Mouse (Mus musculus): ENCODE results near the gene Rspo4.

Rspo4 gene

DNA sequence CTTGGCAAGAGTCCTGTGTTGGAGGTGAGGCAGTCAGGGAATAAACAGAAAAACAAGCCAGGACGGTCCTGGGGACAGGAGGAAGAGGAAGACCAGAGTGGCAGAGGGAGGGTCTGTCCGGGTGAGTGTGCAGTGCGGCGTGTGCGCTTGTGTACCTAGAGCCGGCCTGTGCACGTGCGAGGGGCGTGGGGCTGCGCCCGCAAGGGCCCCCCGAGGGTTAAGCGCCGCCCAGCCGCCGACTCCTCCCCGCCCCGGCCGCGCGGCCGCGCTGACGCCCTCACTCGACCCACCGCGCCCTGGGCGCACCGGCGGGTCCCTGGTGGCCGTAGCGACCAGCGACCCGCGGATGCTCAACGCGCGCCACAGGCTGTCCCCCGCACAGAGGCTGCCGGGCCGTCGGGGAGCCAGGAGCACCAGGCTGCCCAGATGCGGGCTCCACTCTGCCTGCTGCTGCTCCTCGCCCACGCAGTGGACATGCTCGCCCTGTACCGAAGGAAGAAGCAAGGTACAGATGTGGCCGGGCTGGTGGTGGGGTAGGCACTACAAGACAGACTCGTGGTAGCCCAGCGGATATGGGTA lies at the start of gene Rspo4:
Gene Rspo4, plus strand, starts transcription at position 280 of the 579 bp plus-strand sequence.
- peak; percentile 11 for DNase-seq (ENCODE audit: low read depth, low spot score)

DNA sequence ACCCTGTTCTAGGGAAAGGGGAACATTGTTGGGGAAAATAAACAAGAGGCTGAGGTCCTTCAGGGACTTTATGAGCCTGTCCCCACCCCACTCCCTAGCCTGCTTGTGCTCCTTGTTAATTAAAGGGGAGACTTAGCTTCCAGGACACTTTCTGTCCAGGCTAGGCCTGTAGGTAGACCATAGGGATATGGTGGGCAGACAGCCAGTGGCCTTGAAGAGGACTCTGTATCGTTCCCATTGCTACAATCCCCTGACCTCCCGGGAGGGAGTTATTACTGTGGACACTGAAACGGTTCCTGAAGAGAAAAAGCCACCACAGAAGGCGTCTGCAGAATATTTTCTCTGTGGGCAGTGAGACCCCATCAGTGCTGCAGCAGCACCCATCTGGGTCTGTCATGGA lies 27.1 kb upstream of the Rspo4 start:
- no peak for DNase-seq (ENCODE audit: low read depth, low spot score)

DNA sequence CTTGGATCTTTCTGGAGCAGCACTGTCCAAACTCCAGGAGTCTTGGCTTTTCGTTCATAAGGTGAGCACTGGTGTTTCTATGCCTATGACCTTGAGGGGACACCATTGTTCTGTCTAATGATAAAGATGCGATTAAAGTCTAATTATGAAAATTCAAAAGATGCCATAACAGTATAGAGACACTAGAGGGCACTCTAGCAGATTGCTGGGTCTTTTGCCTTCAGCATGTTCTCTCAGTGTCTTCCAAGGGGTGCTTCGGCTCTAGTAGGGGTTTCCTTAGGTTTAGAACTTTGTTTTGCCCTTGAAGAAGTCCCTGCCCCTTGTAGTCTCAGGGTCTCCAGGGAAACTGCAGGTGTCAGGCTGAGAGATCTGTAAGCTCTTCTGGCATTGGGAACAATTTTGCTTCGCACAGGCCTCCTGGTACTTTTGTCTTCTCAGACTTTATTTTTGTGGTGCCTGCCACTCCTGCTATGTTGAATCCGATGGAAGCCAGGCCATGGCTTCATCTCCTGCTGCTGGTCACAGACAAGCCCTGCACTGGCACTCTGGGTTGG lies 19.6 kb downstream of the Rspo4 start:
- DNase-seq (ENCODE audit: low read depth, low spot score): no peak

DNA sequence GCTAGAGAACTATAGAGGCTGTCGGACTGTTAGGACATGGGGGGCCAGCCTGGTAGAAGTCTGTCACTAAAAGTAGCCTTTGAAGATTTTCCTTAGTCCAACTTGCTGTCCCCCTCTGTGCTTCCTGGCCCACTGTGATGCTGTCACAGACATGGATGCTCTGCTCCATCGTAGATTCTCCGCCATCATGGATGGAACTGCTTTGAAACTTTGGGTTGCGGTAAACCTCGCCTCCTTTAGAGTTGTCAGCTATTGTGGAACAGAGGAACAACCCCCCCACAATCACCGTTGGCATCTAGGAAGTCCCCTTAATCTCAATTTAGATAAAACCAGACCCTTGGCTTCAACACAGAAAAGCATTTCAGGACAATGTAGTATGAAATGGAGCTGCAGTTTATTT lies 22.2 kb downstream of the Rspo4 start:
- DNase-seq (ENCODE audit: low read depth, low spot score): no peak

DNA sequence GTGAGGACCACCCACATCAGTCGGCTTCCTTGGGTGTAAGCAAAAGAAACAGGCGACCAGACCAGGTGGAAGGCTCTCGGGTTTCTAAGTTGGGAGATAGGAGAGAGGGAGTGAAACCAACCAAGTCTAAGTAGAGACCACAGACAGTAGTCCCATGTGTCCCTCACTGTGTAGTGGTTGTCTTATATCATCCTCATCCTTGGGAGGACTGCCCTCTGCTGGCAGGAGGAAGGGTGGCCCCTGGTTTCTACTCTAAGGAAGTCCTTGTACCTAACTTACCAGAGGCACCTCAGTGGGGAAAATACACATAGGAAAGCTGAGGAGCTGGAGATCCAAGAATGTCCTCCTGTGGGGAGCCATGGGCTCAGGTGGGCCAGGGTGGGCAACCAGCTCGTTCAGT lies 23.8 kb downstream of the Rspo4 start:
- no peak for DNase-seq (ENCODE audit: low read depth, low spot score)

DNA sequence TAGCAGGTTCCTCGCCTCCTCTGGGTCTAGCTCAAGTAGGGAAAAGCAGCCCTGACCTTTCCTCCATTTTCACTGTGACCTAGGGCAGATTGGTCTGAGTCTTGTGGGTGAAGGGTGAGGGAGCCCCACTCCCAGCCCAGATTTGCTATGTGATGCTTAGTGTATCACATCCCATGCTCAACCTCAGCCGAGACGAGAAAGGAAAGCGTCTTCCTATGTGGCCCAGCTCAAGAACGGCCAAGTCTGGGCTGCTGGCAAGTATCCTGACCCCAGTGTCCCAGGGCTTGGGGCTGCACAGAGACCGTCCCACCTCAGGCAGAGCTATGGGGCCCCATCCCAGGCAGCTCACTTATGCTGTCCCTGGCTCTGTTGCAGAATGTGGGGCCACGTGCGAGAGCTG lies 25.5 kb downstream of the Rspo4 start:
- no peak for DNase-seq (ENCODE audit: low read depth, low spot score)

DNA sequence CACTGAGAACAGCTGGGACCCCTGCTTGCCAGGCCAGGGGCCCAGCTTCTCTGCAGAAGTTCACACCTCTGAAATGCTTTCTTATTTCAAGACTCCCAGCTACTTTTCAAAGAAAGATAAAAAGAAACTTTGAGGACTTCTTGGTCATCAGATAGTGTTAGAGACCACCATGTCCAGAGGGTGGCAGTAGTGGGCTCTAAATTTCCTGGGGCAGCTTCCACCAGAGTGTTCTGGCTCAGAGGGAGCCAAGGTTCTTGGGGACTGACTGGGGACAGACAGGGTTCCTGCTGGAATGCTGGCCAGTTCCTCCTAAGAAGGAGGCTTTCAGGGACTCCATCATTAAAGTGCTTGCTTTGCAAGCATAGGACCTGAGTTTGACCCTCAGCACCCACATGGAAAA lies 31.8 kb downstream of the Rspo4 start:
- no peak for DNase-seq (ENCODE audit: low read depth, low spot score)

DNA sequence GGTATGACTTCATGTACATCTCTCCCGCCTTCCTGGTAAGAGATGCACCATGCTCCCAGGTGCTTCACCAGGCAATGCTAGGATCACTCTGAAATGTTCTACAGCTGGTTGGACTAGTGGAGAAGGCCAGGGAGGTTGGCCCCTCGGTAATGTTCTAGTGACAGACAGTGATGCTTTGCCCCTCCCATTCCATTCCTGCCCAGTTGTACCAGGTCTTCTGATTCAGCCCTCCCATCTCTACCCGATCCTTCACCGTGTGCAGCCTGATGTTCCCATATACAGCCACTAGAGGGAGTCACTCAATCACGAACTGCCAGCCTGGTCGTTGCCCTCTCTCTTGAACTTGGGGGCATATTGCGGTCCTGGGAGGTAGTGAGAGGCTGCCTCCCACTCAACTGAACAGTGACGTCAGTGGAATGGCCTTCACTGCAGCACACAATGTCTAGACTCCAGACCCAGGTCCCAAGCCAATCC lies 33.3 kb downstream of the Rspo4 start:
- DNase-seq (ENCODE audit: low read depth, low spot score): peak; percentile 42

DNA sequence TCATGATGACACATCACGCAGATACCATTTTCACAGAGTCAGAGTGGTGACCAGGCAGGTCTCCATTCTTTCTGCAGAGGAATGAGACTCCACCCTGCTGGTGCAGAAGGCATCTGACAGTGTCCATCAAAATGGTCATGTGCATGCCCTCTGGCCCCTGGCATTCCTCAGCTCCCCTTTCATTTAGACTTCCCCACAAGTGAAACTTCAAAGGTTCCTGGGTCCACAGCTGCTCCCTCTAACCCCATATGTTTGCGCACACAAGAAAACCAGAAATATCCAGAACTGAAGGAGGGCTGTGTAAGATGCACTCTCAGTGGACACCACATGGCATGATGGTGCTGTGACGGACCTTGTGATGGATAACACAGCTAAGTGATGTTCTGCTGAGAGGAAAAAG lies 35.9 kb downstream of the Rspo4 start:
- DNase-seq (ENCODE audit: low read depth, low spot score): no peak

DNA sequence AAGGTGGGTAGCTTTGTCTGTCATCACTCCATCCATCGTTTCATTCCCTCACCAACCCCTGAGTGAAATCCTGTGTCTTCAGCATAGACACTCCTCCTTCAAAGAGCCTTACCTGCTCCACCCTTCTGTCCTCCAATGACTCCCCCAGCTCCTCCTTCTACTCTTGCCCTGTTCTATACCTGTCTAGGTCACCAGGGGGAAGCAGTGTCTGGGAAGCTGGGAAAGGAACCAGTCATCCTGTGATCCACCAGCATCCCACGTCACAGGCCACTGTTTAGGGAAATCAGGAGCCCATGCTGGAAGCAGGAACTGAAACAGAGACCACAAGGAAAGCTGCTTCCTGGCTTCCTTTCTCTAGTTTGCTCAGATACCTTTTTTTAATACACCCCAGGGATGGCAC lies 37.0 kb downstream of the Rspo4 start:
- DNase-seq (ENCODE audit: low read depth, low spot score): peak; percentile 39

DNA sequence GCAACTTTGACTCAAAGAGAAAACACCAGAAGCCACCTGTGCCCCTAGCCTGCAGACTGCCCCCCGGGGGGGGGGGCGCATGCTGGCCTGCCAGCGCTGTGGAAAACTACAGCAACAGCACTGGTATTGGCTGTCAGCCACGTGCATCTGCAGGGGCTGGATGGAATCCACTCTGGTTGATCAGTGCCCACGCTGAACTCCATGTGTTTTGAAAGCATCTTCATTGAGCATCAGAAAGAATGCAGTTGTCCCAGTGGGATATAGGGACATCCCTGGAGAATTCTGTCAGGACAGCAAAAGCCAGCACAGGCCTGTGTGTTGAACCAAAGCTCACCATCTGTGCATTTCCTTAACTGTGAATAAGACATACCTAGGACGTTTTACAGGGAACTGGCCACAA lies 48.3 kb downstream of the Rspo4 start:
- DNase-seq (ENCODE audit: low read depth, low spot score): no peak

DNA sequence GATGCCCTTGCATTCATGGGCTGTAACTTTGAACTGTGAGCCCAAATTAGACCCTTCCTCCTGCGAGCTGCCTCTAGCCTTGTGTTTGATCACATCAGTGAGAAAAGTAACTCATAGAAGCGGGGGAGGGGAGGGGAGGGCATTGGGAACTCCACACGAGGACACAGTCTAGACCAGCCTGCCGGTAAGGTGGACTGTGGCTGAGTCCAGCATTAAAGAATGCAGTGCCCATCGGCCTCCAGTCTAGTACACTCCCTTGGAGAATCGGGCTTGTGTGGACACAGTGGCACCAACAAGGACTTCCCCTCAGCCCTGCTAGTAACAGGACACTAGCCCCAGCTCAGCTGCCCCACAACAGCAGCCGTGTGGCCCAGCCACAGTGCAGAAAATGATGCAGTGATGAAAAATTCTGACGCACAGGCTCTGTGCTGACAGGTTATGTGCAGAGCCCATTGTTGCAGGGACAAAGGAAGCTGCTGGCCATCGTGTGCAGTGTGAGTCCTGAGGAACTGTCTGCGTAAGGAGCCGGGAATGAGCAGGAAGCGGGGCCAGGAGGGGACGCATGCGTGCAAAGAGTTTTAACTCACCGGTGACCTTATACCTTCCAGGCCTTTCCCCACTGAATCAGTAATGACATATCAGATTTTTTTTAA lies 50.5 kb downstream of the Rspo4 start:
- no peak for DNase-seq (ENCODE audit: low read depth, low spot score)

DNA sequence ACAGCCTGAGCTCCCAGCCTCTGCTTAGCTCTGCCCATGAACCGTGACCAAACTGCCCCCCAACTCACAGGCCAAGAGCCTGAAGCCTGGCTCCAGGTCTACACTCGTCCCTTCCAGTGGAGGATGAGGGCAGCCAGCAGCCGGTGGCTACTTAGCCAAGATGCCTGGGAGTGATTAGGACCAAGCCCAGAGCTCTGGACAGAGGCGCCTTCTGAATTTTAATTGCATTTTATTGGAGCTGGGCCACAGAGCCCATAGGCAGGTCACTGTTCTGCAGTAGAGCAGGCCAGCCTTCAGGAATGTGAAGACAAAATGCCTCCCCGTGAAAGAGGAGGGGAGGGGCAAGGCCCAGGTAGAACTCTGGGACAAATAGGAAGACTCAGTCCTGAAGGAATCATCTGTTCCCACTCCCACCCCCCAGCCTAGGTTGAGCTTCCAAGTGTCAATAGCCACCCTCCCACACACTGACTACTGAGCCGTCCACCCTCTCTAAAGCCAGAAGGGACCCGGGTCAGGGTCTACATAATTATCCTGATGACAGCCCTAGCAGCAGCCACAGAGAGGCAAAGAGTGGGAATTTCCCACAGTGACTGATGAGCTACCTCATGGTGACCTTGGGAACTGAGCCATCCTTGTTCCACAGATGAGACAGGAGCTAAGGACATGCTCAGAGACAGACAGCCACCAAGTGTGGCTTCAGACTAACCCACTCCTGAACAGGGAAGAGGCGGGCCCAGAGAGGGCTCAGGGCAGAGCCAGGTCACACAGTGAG lies 51.7 kb downstream of the Rspo4 start:
- no peak for DNase-seq (ENCODE audit: low read depth, low spot score)

DNA sequence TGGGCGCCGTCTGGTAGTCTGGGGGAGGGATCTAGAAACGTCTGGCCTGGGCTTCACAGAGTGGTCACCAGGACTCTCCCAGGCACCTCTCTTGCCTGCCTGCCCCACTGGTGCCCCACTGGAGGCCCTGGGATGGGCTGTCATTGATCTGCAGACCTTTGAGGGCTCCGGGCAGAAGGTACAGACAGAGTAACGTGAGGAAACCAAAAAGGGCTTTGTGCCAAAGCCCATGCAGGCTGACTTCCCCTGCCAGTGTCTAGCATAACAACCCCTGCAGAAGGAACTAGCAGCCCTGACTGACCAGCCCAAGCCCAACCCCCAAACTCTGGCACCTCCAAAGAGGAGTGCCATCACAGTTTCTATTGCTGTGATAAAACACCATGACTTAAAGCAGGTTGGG lies 53.2 kb downstream of the Rspo4 start:
- DNase-seq (ENCODE audit: low read depth, low spot score): no peak

DNA sequence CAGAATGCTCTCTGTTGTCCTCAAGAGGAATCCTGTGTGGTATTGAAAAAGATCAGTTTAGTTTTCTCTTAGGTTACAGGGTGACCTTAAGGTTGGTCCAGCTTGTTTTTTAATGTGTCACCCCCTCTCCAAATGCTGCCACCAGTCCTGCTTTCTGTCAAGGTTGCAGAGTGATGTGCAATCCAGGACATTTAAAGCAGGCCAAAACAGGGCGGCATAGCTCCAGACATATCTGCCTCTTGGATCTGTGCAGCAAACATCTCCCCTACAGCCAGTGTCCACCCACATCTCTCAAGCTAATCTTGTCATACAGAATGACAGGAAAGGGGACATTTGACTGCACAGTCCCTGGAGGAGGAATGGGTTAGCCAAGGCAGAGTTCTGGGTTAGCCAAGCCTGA lies 55.4 kb downstream of the Rspo4 start:
- no peak for DNase-seq (ENCODE audit: low read depth, low spot score)

DNA sequence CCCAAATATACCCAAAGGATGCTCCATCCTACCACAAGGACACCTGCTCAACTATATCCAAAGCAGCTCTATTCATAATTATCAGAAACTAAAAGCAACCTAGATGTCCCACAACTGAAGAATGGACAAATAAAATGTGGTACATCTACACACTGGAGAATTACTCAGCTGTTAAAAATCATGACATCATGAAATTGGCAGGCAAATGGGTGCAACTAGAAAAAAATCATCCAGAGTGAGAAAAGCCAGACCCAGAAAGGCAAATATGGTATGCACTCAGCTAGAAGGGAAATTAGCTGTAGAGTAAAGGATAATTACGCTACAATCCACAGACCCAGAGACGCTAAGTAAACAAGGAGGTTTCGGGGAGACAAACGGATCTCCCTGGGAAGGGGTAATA lies 58.1 kb downstream of the Rspo4 start:
- DNase-seq (ENCODE audit: low read depth, low spot score): no peak

DNA sequence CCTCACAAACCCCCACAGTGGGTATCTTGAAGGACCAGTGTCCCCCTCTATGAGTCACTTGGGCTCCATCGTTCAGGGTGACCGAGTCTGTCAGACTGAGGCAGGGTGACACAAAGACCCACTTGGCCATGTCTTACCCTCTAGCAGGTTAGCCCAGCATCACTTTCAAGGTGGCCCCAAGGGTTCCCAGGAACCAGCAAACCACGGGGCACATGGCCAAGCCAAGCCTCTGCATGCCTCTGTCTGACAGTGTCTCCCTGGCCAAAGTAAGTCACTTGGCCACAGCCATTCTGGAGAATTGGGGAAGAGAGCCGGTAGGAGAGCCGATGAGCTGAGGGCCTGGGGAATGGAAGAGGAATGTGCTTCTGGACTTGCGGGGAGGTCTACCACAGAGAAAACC lies 60.5 kb downstream of the Rspo4 start:
- no peak for DNase-seq (ENCODE audit: low read depth, low spot score)

DNA sequence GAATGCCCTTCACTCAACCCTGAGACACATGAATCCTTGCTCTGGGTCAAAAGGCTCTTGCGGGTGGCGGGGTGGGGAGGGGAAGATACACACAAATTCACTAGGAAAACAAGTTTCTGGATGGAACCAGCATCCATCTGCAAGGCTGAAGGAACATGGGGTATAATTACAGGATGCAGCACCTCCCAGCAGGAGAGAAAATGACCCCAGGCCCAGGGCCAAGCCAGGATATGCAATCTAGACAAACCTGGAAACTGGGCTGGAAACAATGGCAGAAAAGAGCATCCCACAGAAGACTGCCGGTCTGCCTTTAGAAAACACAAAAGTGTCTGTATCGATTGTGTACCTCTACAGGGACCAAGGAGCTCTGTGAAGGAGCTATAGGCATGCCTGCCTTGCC lies 61.2 kb downstream of the Rspo4 start:
- no peak for DNase-seq (ENCODE audit: low read depth, low spot score)

DNA sequence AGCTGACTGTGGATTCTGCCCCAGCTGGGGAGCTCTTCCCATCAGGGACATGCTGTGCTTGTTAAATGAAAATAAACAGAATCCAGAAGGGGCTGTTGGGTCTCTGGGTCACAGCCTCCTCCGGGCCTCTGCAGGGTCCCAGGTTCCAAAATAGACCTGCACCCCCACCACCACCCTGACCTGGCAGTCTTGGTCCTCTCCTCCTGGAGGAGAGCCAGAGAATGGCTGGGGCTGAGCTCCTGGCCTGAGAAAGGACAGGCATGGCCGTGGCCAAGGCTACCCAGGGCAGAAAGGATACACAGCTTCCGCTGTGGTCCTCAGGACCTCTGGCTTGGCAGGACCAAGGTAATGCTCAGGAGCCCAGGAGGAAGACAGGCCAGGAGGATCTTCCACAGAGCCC lies 61.9 kb downstream of the Rspo4 start:
- DNase-seq (ENCODE audit: low read depth, low spot score): no peak

DNA sequence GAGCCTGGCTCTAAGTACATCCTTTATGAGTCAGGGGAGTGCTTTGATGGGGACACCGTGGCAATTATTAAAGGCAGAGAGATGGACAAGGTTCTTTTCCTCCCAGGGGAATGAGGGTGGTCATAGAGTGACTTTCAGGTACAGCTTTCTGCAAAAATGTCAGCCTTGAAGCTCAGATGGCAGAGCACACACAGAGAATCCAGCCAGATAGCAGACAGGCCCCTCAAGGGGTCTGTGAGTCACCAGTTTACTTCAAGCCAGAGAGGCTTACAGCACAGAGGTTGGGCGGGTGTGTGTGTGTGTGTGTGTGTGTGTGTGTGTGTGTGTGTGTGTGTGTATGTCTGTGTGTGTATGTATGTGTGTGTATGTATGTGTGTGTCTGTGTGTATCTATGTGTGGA lies 64.3 kb downstream of the Rspo4 start:
- no peak for DNase-seq (ENCODE audit: low read depth, low spot score)

DNA sequence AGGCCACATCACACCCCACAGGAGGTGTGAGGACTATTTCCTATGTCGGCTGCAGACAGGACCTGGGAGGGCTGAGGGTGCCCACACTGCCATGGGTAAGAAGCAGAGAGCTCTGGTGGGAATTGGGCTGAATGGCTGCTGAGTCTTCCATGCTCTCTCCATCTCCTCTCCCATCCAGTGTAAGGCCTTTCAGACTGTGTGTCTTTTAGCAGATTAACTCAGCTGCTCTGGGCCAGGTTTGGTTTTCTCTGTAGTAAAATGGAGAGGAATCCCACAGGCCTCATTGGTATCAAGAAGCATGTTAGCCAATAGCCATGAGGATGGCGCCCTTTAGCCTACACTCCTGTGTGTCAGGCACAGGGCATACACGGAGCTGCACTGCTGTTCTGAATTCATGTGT lies 66.7 kb downstream of the Rspo4 start:
- DNase-seq (ENCODE audit: low read depth, low spot score): no peak

DNA sequence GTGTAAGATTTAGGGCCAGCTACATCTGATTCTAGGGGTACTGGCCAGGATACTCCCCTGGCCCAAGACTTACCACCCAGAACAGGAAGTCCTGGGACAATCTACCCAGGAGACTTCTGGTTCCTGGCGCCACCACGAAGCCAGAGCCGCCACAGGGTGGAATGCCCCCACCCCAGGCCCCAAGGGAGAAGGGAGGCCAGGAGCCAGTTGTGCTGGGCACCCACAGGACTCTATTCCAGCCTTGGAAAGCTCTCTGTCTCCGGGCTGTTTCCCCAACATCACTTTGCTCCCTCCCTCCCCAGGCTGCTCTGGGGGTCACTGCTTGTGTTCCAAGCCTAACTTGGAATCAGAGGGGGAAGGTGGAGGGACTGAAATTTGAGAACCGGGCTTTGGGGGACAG lies 67.8 kb downstream of the Rspo4 start:
- DNase-seq (ENCODE audit: low read depth, low spot score): no peak
